8 mouse cellular contexts compared by ENCODE assay signal in the genomic region with DNA sequence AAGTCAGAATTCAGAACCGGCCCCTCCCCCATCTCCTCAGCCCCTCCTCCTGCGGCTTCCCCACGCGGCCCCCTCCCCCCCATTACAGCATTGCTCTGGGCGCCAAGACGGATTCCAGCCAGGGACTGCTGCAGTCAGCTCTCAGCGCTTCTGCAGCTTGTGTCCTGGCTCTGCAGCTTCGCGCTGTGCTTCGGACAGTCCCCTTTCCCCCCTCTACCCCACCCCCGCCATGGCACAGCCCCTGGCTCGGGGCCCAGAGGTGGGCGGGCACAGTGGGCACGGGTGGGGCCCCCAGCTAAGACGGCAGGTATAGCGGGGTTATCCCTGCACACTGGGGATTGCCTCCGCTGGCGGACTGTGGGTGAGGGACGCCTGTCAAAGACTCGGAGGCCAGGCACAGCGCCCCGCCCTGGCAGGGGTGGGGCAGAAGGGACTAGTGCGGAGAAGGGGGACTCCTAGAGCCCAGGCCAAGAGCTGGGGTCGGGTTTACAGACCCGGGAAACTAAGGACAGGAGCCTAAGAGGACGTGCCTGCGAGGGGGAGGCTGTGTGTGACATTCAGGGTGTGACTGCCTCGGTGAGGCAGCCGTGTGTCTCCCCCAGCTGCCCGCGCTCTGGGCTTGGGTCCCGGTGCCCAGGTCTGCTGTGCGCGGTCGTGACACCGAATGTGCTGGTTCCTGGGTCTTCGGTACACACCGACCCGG. TPM values are rescaled to one million over a fixed set of nuclear protein-coding genes. Genes with fewer than 3 reads are reported as not detected.
DNase-seq lines count a peak whose midpoint lies in the region; ATAC-seq and TF ChIP-seq lines count a peak whose summit lies in the region.

No protein-coding gene starts in this region.

- H3K9ac ChIP-seq in heart, postnatal 0 days (replicated peaks; ENCODE audit: low read depth, low read length): 0 out of 2 replicates have a peak overlapping the region, but pooled peaks have one; percentile 40

- H3K27me3 ChIP-seq in heart, postnatal 0 days (ENCODE audit: control insufficient read depth, insufficient read depth, low read length): peaks cover 65% of the 10 kb centered on the region

- no peaks in the 10 kb centered on the region for H3K9me3 ChIP-seq in heart, postnatal 0 days (replicated peaks; ENCODE audit: control insufficient read depth, low read length)

- intact Hi-C loops in gastrocnemius, postnatal 36 days (cut with DNase I): no loop called here

- under 1% methylated on average over 38 of the region's 39 CpGs for WGBS in heart, postnatal 0 days

- H3K4me3 ChIP-seq in heart, postnatal 0 days (ENCODE audit: low read depth, low read length): peak overlapping the region; percentile 69

- peak overlapping the region; percentile 99 for H3K4me2 ChIP-seq in heart, postnatal 0 days (ENCODE audit: low read depth, low read length)

- peak; percentile 22 for ATAC-seq in heart, postnatal 0 days (ENCODE audit: insufficient read depth, low read depth)

- no peaks in the 10 kb centered on the region for H3K36me3 ChIP-seq in heart, postnatal 0 days (replicated peaks; ENCODE audit: control insufficient read depth, insufficient read depth, low read length)

- no peaks in the 10 kb centered on the region for H3K4me1 ChIP-seq in heart, postnatal 0 days (ENCODE audit: control insufficient read depth, insufficient read depth)

- peak; percentile 1 for DNase-seq in gastrocnemius, adult 18-20 months (ENCODE audit: low spot score)
- DNase-seq in gastrocnemius, postnatal 36 days: no peak
- DNase-seq in adrenal gland, postnatal 10 days: peak; percentile 62
- DNase-seq in embryo, embryonic 9.5 days (ENCODE audit: extremely low spot score): peak; percentile 68
- no peak for DNase-seq in heart, postnatal 0 days (ENCODE audit: low spot score)
- DNase-seq in kidney, postnatal 4 days: peak; percentile 44 to 53
- DNase-seq in lung, postnatal 14 days: peak; percentile 5
- peak; percentile 32 for DNase-seq in ovary, postnatal 36 days (ENCODE audit: low spot score)

- no peak overlapping the region for H3K27ac ChIP-seq in heart, postnatal 0 days (ENCODE audit: low read depth)

- no peak for TF ChIP-seq EP300 in heart, postnatal 0 days (IDR thresholded peaks at IDR 0.05; ENCODE audit: low read depth)

- TF ChIP-seq CTCF in heart, postnatal 0 days (IDR thresholded peaks at IDR 0.05; ENCODE audit: low read depth): no peak; the same call in 1 of the 2 replicates

RNA-seq across cellular contexts. Expression of gene Dlgap3, which starts 0.6 kb away (rescaled TPM):
- total RNA-seq in gastrocnemius, adult 18-20 months (2021): under 1 TPM in 1 of 2 experiments, not detected in 1; 0.21 TPM
- total RNA-seq in gastrocnemius, postnatal 36 days (2021): under 1 TPM in 1 of 2 experiments, not detected in 1; 0.23 TPM
- 1 to 10 TPM; 6.4 to 7.5 TPM for total RNA-seq in adrenal gland, postnatal 10 days (2021)
- total RNA-seq in heart, postnatal 0 days (2014; rRNA removed; ENCODE audit: low replicate concordance): 0.15 and 0.57 TPM in 2 replicates
- polyA plus RNA-seq in heart, postnatal 0 days (2015; fragmentation: Nextera tagmentation; extraction: Ambion mirVana): 0.12 and 0.15 TPM in 2 replicates

RNA-seq across cellular contexts. Expression of gene Tmem35b, which starts 44.9 kb away (rescaled TPM):
- total RNA-seq in gastrocnemius, adult 18-20 months (2021): under 1 TPM; 0.62 to 0.90 TPM
- total RNA-seq in gastrocnemius, postnatal 36 days (2021): 1 to 10 TPM in 1 of 2 experiments, under 1 TPM in 1; 0.77 to 1.2 TPM
- total RNA-seq in adrenal gland, postnatal 10 days (2021): 10 to 100 TPM; 10.8 to 12.8 TPM
- total RNA-seq in heart, postnatal 0 days (2014; rRNA removed; ENCODE audit: low replicate concordance): 1.8 and 8.2 TPM in 2 replicates
- polyA plus RNA-seq in heart, postnatal 0 days (2015; fragmentation: Nextera tagmentation; extraction: Ambion mirVana): 9.1 and 10.2 TPM in 2 replicates

Comparison
In these comparisons a context has a peak if more than half of its experiments do, and no peak if none do; other contexts are left out.
1. DNase-seq: peak in gastrocnemius, adult 18-20 months (single experiment), adrenal gland, postnatal 10 days (single experiment), embryo, embryonic 9.5 days (single experiment), kidney, postnatal 4 days (2 of 2), lung, postnatal 14 days (single experiment) and ovary, postnatal 36 days (single experiment); none in gastrocnemius, postnatal 36 days (0 of 2) and heart, postnatal 0 days (single experiment).